Mouse (Mus musculus) telencephalon, adult 2 months (tissue): Measurements from ENCODE around the gene Pabpc1l.
"Not testable (repeated sequence)": the region's sequence is repeated elsewhere in the genome, so short reads cannot be mapped to it uniquely, and the experiment has no call there.

Experiments
- DNase-seq: peaks from one replicate; pipeline ENCODE4 v3.0.0-alpha.2; 2011; ENCODE audit warnings: low read depth, low spot score

The Pabpc1l gene

GRCm38 (mm10) chr2:164036520-164037019 lies 11.3 kb downstream of the Pabpc1l start:
- no peak for DNase-seq

GRCm38 (mm10) chr2:164038407-164039028 lies 13.3 kb downstream of the Pabpc1l start:
- no peak for DNase-seq

GRCm38 (mm10) chr2:164040949-164041348 lies 15.7 kb downstream of the Pabpc1l start:
- DNase-seq, result no peak

GRCm38 (mm10) chr2:164041523-164041922 lies 16.3 kb downstream of the Pabpc1l start:
- DNase-seq, result no peak

- DNase-seq, result no peak
These were observed 22.0 kb downstream of the Pabpc1l start for GRCm38 (mm10) chr2:164047197-164047690.

GRCm38 (mm10) chr2:164053767-164054166 lies 28.5 kb downstream of the Pabpc1l start:
- peak; percentile 11 for DNase-seq

GRCm38 (mm10) chr2:164054671-164055070 lies 29.4 kb downstream of the Pabpc1l start:
- DNase-seq, result no peak

GRCm38 (mm10) chr2:164059634-164060235 lies 34.5 kb downstream of the Pabpc1l start:
- DNase-seq, result no peak

- no peak for DNase-seq
These were observed 45.0 kb downstream of the Pabpc1l start, which contains the start of gene Stk4 for GRCm38 (mm10) chr2:164070142-164070764. TSS of gene Stk4 (plus strand) at chr2:164070322.

GRCm38 (mm10) chr2:164070765-164071436 lies 45.7 kb downstream of the Pabpc1l start, which contains the start of gene Tomm34:
TSS of gene Tomm34 (minus strand) at chr2:164071169.
- DNase-seq, result peak; percentile 89

GRCm38 (mm10) chr2:164071437-164071820 lies 46.2 kb downstream of the Pabpc1l start:
- DNase-seq, result not testable (repeated sequence)

GRCm38 (mm10) chr2:164072109-164072508 lies 46.9 kb downstream of the Pabpc1l start:
- no peak for DNase-seq

- no peak for DNase-seq
These were observed 47.9 kb downstream of the Pabpc1l start for GRCm38 (mm10) chr2:164073120-164073519.

GRCm38 (mm10) chr2:164073918-164074578 lies 48.8 kb downstream of the Pabpc1l start:
- peak; percentile 91 for DNase-seq

GRCm38 (mm10) chr2:164075088-164075487 lies 49.8 kb downstream of the Pabpc1l start:
- no peak for DNase-seq

- no peak for DNase-seq
These were observed 51.7 kb downstream of the Pabpc1l start for GRCm38 (mm10) chr2:164076874-164077425.

- no peak for DNase-seq
These were observed 52.6 kb downstream of the Pabpc1l start for GRCm38 (mm10) chr2:164077875-164078274.

- no peak for DNase-seq
These were observed 54.2 kb downstream of the Pabpc1l start for GRCm38 (mm10) chr2:164079488-164079887.

- no peak for DNase-seq
These were observed 56.3 kb downstream of the Pabpc1l start for GRCm38 (mm10) chr2:164081577-164081976.

GRCm38 (mm10) chr2:164082175-164082574 lies 56.9 kb downstream of the Pabpc1l start:
- no peak for DNase-seq
